Mouse (Mus musculus) heart, postnatal 0 days (tissue): ENCODE results near the gene Duxbl1.
"Not testable (repeated sequence)": the region's sequence is repeated elsewhere in the genome, so short reads cannot be mapped to it uniquely, and the experiment has no call there.

Experiments
- CTCF ChIP-seq: IDR thresholded peaks from 2 replicates; pipeline ENCODE4 v1.5.1; 2016; ENCODE audit warnings: antibody characterized with exemption, control low read depth, low read depth
- EP300 ChIP-seq: IDR thresholded peaks from 2 replicates; pipeline ENCODE4 v1.6.1; 2016; ENCODE audit warnings: antibody characterized with exemption, low read depth

DNA sequence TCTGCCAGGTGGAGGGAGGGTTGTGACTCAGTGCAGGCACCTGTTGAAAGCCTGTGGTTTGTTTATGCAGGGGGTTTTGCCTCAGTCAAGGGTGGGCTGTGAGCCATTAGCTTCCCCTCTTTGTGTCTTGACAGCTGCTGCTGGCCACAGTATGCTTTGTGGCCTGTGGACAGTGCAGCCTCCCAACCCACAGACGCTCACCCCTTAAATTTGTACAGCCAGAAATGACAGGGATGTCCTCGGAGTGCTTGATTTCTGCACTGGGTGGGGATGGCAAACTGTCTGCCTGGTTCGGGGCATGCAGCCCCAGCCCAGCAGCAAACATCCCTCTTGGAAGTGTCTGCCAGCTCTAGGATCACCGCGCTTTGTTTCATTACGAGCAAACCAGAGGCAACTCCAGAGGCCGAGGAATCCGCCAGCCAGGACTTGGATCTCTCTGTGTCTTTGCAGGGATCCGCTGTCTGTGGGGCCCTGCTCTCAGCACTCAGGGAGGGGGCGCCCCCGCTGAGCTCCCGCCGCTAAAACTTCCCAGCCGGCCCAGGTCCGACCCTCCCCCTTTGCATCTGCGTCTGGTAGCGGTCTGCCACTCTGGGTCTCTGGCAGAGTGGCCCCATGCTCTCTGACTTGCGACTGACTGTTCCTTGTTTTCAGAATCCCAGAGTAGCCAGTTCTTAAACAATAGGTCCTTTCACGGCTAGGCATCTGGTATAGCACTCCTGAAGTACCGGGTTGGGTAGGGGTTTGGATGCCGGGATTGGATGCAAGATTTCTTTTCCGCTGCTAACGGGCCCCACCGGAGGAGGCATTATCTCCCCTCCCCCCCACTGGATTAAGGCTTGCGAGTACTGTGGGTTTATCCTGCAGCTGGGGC lies at the start of gene Duxbl1:
- TF ChIP-seq CTCF, EP300: not testable (repeated sequence)
